7 mouse cellular contexts compared by ENCODE assay signal in the genomic region with DNA sequence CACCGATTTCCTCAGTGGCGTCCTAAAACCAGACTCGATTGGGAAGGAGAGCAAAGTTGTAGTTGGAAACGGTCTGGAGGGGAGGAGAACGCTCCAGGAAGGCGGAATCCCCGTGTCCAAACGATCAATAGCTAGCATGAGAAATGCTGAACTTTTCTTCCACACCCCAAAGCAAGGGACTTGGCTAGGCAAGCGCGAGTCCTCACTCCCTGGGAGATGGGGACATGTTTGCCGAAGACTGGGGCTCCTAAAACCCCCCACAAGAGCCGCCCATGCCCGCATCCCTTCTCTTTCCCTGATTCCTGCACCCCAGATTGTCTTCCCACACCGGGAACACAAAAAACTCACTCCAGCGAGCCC. TPM values are rescaled to one million over a fixed set of nuclear protein-coding genes. Genes with fewer than 3 reads are reported as not detected.
DNase-seq lines count a peak whose midpoint lies in the region; ATAC-seq and TF ChIP-seq lines count a peak whose summit lies in the region.

No protein-coding gene starts in this region.

- peaks cover 7% of the 10 kb centered on the region for H3K4me1 ChIP-seq in testis, adult 2 months (ENCODE audit: control insufficient read depth, insufficient read depth, low read length)
- peaks cover 2% of the 10 kb centered on the region; the same call in 1 of the 2 replicates for H3K4me1 ChIP-seq in forebrain, embryonic 11.5 days (replicated peaks; ENCODE audit: control insufficient read depth, insufficient read depth, low read length)
- H3K4me1 ChIP-seq in liver, embryonic 13.5 days (replicated peaks), result peaks cover 16% of the 10 kb centered on the region

- ATAC-seq in forebrain, embryonic 11.5 days (replicated peaks; ENCODE audit: low FRiP score), result peak; percentile 42
- ATAC-seq in liver, embryonic 13.5 days (ENCODE audit: low read depth), result peak; percentile 43
- ATAC-seq in monocyte, adult 5-6 weeks (replicated peaks; ENCODE audit: insufficient number of reproducible peaks, low FRiP score, low TSS enrichment, poor library complexity, severe bottlenecking), result no peak

- DNase-seq in testis, postnatal 10 days (ENCODE audit: low spot score), result no peak
- DNase-seq in forebrain, embryonic 11.5 days (ENCODE audit: low spot score), result no peak
- DNase-seq in liver, embryonic 13.5 days, result no peak
- DNase-seq in left cerebral cortex, postnatal 4 days, result no peak
- DNase-seq in ovary, postnatal 14 days (ENCODE audit: low spot score), result no peak

- TF ChIP-seq POLR2A in testis, adult 2 months (IDR thresholded peaks at IDR 0.05; ENCODE audit: control insufficient read depth, low read depth, low read length), result no peak

- H3K9ac ChIP-seq in forebrain, embryonic 11.5 days (ENCODE audit: low read length), result peak overlapping the region; percentile 82
- peak overlapping the region; percentile 77 for H3K9ac ChIP-seq in liver, embryonic 13.5 days

- H3K4me3 ChIP-seq in testis, adult 2 months (ENCODE audit: control insufficient read depth, low read depth, low read length), result peak overlapping the region; percentile 97
- H3K4me3 ChIP-seq in forebrain, embryonic 11.5 days (ENCODE audit: low read depth, low read length), result peak overlapping the region; percentile 62
- H3K4me3 ChIP-seq in liver, embryonic 13.5 days (replicated peaks), result peak overlapping the region; percentile 85

- under 1% methylated on average over 15 of the region's 15 CpGs for WGBS in forebrain, embryonic 11.5 days
- under 1% methylated on average over 15 of the region's 15 CpGs for WGBS in liver, embryonic 13.5 days (ENCODE audit: insufficient replicate concordance)

- no peaks in the 10 kb centered on the region for H3K27me3 ChIP-seq in testis, adult 2 months (ENCODE audit: control insufficient read depth, insufficient read depth, low read length)
- H3K27me3 ChIP-seq in forebrain, embryonic 11.5 days (ENCODE audit: control insufficient read depth, insufficient read depth, low read length), result no peaks in the 10 kb centered on the region
- no peaks in the 10 kb centered on the region for H3K27me3 ChIP-seq in liver, embryonic 13.5 days

- intact Hi-C loops in left cerebral cortex, postnatal 4 days (cut with DNase I), result loop anchor here (5.0 kb wide), 1 partner anchor 83 kb away; no protein-coding TSS in a partner anchor

- peak overlapping the region; percentile 72 for H3K27ac ChIP-seq in testis, adult 2 months (ENCODE audit: control insufficient read depth, insufficient read depth, low read depth, low read length)
- no peak overlapping the region for H3K27ac ChIP-seq in forebrain, embryonic 11.5 days (ENCODE audit: low read depth, low read length)
- no peak overlapping the region for H3K27ac ChIP-seq in liver, embryonic 13.5 days

- H3K36me3 ChIP-seq in testis, adult 2 months (ENCODE audit: control insufficient read depth, insufficient read depth, low read length), result no peaks in the 10 kb centered on the region; the same call in 1 of the 2 replicates
- no peaks in the 10 kb centered on the region; the same call in 1 of the 2 replicates for H3K36me3 ChIP-seq in forebrain, embryonic 11.5 days (ENCODE audit: control insufficient read depth, insufficient read depth, low read length)
- peaks cover 17% of the 10 kb centered on the region for H3K36me3 ChIP-seq in liver, embryonic 13.5 days

- no peaks in the 10 kb centered on the region for H3K9me3 ChIP-seq in forebrain, embryonic 11.5 days (ENCODE audit: control insufficient read depth, low read length)
- H3K9me3 ChIP-seq in liver, embryonic 13.5 days (replicated peaks), result no peaks in the 10 kb centered on the region

- no peak for TF ChIP-seq CTCF in testis, adult 2 months (IDR thresholded peaks at IDR 0.05; ENCODE audit: control insufficient read depth, insufficient read depth, insufficient replicate concordance, low read depth, low read length)

- peak overlapping the region; percentile 67 for H3K4me2 ChIP-seq in forebrain, embryonic 11.5 days (ENCODE audit: low read depth, low read length, severe bottlenecking)
- H3K4me2 ChIP-seq in liver, embryonic 13.5 days, result peak overlapping the region; percentile 75

RNA-seq across cellular contexts. Expression of a gene that starts 0.8 kb away (rescaled TPM):
- 54.7 and 55.8 TPM in 2 replicates for polyA plus RNA-seq in testis, adult 2 months (2012; rRNA removed)
- polyA plus RNA-seq in forebrain, embryonic 11.5 days (2014; fragmentation: Nextera tagmentation; extraction: Ambion mirVana), result 52.2 and 54.2 TPM in 2 replicates
- polyA plus RNA-seq in liver, embryonic 13.5 days (2015; fragmentation: Nextera tagmentation; extraction: Ambion mirVana), result 30.3 and 35.5 TPM in 2 replicates
- total RNA-seq in left cerebral cortex, postnatal 4 days (2021), result 10 to 100 TPM; 18.4 to 20.1 TPM
- 27.6 to 43.8 TPM (median 30.4 TPM) in 3 replicates for total RNA-seq in monocyte, adult 5-6 weeks (2017)

RNA-seq across cellular contexts. Expression of a gene that starts 39.1 kb away (rescaled TPM):
- polyA plus RNA-seq in testis, adult 2 months (2012; rRNA removed), result 9.6 and 11.9 TPM in 2 replicates
- polyA plus RNA-seq in forebrain, embryonic 11.5 days (2014; fragmentation: Nextera tagmentation; extraction: Ambion mirVana), result 51.5 and 54.0 TPM in 2 replicates
- polyA plus RNA-seq in liver, embryonic 13.5 days (2015; fragmentation: Nextera tagmentation; extraction: Ambion mirVana), result 0.89 and 1.1 TPM in 2 replicates
- 10 to 100 TPM; 15.3 to 16.1 TPM for total RNA-seq in left cerebral cortex, postnatal 4 days (2021)
- total RNA-seq in monocyte, adult 5-6 weeks (2017), result 0.19 TPM in 1 of 3 replicates, not detected in the others
